7 mouse cellular contexts compared by ENCODE assay signal in genomic region chr5:20881915-20882800, GRCm38 (mm10). TPM values are rescaled to one million over a fixed set of nuclear protein-coding genes. Genes with fewer than 3 reads are reported as not detected.
DNase-seq lines count a peak whose midpoint lies in the region; ATAC-seq lines count a peak whose summit lies in the region.

Phtf2 (minus strand) TSS chr5:20882124.
Tmem60 (plus strand) TSS chr5:20882191.

- H3K4me1 ChIP-seq in intestine, embryonic 16.5 days (ENCODE audit: control insufficient read depth, insufficient read depth, low read length) = peaks cover 8% of the 10 kb centered on the region
- peaks cover 15% of the 10 kb centered on the region for H3K4me1 ChIP-seq in midbrain, embryonic 11.5 days (ENCODE audit: control insufficient read depth, insufficient read depth, low read length)

- no peaks in the 10 kb centered on the region for H3K27me3 ChIP-seq in intestine, embryonic 16.5 days (replicated peaks; ENCODE audit: control insufficient read depth, insufficient read depth, low read length)
- H3K27me3 ChIP-seq in midbrain, embryonic 11.5 days (ENCODE audit: control insufficient read depth, insufficient read depth, low read length) = no peaks in the 10 kb centered on the region

- H3K9me3 ChIP-seq in intestine, embryonic 16.5 days (ENCODE audit: control insufficient read depth, low read length) = no peaks in the 10 kb centered on the region
- no peaks in the 10 kb centered on the region for H3K9me3 ChIP-seq in midbrain, embryonic 11.5 days (ENCODE audit: control insufficient read depth, low read length)

- peak; percentile 99 for ATAC-seq in intestine, embryonic 16.5 days
- ATAC-seq in midbrain, embryonic 11.5 days (ENCODE audit: low FRiP score) = peak; percentile 99

- peak within 1 kb of the TSS; percentile 93 for H3K27ac ChIP-seq in intestine, embryonic 16.5 days (ENCODE audit: low read length)
- H3K27ac ChIP-seq in midbrain, embryonic 11.5 days (ENCODE audit: low read depth, low read length) = peak within 1 kb of the TSS; percentile 91

- peak within 1 kb of the TSS; percentile 83 for H3K9ac ChIP-seq in intestine, embryonic 16.5 days (ENCODE audit: low read depth, low read length)
- peak within 1 kb of the TSS; percentile 88 for H3K9ac ChIP-seq in midbrain, embryonic 11.5 days (ENCODE audit: low read length)

- WGBS in intestine, embryonic 16.5 days = under 1% methylated on average over 93 of the region's 94 CpGs
- under 1% methylated on average over 67 of the region's 94 CpGs for WGBS in midbrain, embryonic 11.5 days

- peak within 1 kb of the TSS; percentile 82 for H3K4me3 ChIP-seq in intestine, embryonic 16.5 days (ENCODE audit: low read length)
- H3K4me3 ChIP-seq in midbrain, embryonic 11.5 days (ENCODE audit: low read depth, low read length) = peak within 1 kb of the TSS; percentile 94

- H3K4me2 ChIP-seq in intestine, embryonic 16.5 days (ENCODE audit: low read depth, low read length) = peak within 1 kb of the TSS; percentile 62
- peak within 1 kb of the TSS; percentile 76 for H3K4me2 ChIP-seq in midbrain, embryonic 11.5 days

- intact Hi-C loops in left cerebral cortex, postnatal 36 days (cut with DNase I) = loop anchor here (2.0 kb wide), 1 partner anchor 173 kb away; the partner anchor contains the start of gene Ptpn12

- H3K36me3 ChIP-seq in intestine, embryonic 16.5 days (ENCODE audit: control insufficient read depth, insufficient read depth, low read length) = no peaks in the 10 kb centered on the region
- H3K36me3 ChIP-seq in midbrain, embryonic 11.5 days (ENCODE audit: control insufficient read depth, insufficient read depth, low read length) = no peaks in the 10 kb centered on the region

- peak; percentile 98 for DNase-seq in adrenal gland, adult 8-10 months
- peak; percentile 99 for DNase-seq in embryo, embryonic 9.5 days (ENCODE audit: extremely low spot score)
- DNase-seq in gastrocnemius, postnatal 4 days (ENCODE audit: low spot score in 2 of 2) = peak; percentile 99
- peak; percentile 98 to 99 for DNase-seq in left cerebral cortex, postnatal 36 days (ENCODE audit: low spot score in 2 of 2)
- peak; percentile 99 for DNase-seq in midbrain, embryonic 11.5 days (ENCODE audit: low spot score, missing footprints)
- peak; percentile 97 for DNase-seq in skeletal muscle tissue, adult 2 months (ENCODE audit: low read depth, low spot score)

RNA-seq across cellular contexts. Expression of gene Phtf2, which starts in this region (rescaled TPM):
- 10 to 100 TPM in 2 of 4 experiments, 1 to 10 TPM in 2; 7.3 to 16.2 (median 11.5) TPM for total RNA-seq in adrenal gland, adult 8-10 months (2022)
- total RNA-seq in gastrocnemius, postnatal 4 days (2021) = 10 to 100 TPM; 74.8 to 94.0 TPM
- 6.1 and 6.4 TPM in 2 replicates for polyA plus RNA-seq in intestine, embryonic 16.5 days (2015; fragmentation: Nextera tagmentation; extraction: Ambion mirVana)
- total RNA-seq in left cerebral cortex, postnatal 36 days (2021) = 10 to 100 TPM; 14.4 to 17.2 TPM
- 20.8 and 22.9 TPM in 2 replicates for polyA plus RNA-seq in midbrain, embryonic 11.5 days (2014; fragmentation: Nextera tagmentation; extraction: Ambion mirVana)

RNA-seq across cellular contexts. Expression of gene Tmem60, which starts in this region (rescaled TPM):
- 10 to 100 TPM; 16.9 to 24.3 (median 23.4) TPM for total RNA-seq in adrenal gland, adult 8-10 months (2022)
- 10 to 100 TPM; 18.4 to 20.8 TPM for total RNA-seq in gastrocnemius, postnatal 4 days (2021)
- polyA plus RNA-seq in intestine, embryonic 16.5 days (2015; fragmentation: Nextera tagmentation; extraction: Ambion mirVana) = 52.8 and 55.4 TPM in 2 replicates
- 10 to 100 TPM; 21.5 to 24.8 TPM for total RNA-seq in left cerebral cortex, postnatal 36 days (2021)
- 60.6 and 66.2 TPM in 2 replicates for polyA plus RNA-seq in midbrain, embryonic 11.5 days (2014; fragmentation: Nextera tagmentation; extraction: Ambion mirVana)

Comparison
In these comparisons a context has a peak if more than half of its experiments do, and no peak if none do; other contexts are left out.
1. Peak in every context shown above with its lines: DNase-seq, ATAC-seq, H3K4me3 ChIP-seq and H3K27ac ChIP-seq.
2. RNA of gene Phtf2 (total RNA-seq): 74.8 to 94.0 TPM in gastrocnemius, postnatal 4 days; 14.4 to 17.2 TPM in left cerebral cortex, postnatal 36 days and 7.3 to 16.2 TPM in adrenal gland, adult 8-10 months; every median in the first group is over 4 times any median in the second.